Mouse (Mus musculus): ENCODE data around the gene Usp53. TPM values are rescaled to one million over a fixed set of nuclear protein-coding genes. Genes with fewer than 3 reads are reported as not detected.

Usp53 gene
- polyA plus RNA-seq (2012; rRNA removed): 10.7 and 11.4 TPM in 2 replicates

DNA sequence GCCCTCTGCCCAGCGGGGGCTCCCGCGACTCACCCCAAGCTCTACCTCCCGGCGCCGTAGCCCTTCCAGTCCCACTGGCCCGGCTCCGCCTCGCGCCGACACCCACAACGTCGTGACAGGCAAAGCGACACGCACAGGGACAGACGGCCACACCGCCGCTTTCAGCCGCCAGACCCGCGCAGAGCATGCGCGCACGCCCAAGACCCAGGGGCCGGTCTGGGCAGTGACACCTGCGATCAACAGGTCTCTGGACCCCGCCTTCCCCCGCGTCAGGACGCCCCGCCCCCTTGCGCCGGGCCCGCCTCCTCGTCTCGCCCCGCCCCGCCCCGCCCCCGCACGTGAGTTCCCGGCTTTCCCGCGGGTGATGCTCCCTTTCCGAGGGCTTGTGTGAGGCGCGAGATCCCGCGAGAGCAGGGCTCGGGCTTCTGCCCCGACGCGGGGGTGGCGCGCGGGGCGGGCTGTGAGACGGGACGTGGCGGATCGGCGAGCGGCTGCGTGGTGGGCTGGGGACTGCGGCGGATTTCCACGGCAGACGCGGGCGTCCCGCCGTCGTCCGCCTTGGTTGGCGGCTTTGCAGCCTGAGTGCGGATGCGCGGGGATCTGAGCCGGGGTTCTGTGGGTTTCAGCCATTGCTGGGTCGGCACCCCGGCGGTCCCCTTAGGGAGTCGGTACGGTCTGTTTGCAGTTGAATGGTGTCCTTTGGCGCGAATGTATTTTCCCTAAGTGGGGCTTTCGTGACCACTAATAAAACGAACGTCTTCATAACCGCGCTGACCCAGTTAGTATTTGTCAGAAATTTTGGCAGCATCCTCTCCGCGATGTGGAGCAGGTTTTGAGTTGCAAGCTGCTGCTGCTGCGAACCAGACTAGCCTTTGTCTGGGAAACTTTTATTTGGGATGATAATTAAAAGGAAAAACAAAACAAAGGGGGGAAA, at the start of gene Usp53:
TSS of gene Usp53 (minus strand) at position 262 of the 934 bp plus-strand sequence.
- Histone ChIP-seq H3K27ac (ENCODE audit: insufficient read depth, low read length) (peak within 1 kb of the TSS; percentile 96), H3K4me3 (ENCODE audit: insufficient read depth, low read length) (peak within 1 kb of the TSS; percentile 83), H3K4me1 (ENCODE audit: control insufficient read depth, insufficient read depth, low read length) (peaks cover 2% of the 10 kb centered on the region; the same call in 1 of the 2 replicates)
- peak; percentile 62 for TF ChIP-seq POLR2A (IDR thresholded peaks at IDR 0.05; ENCODE audit: extremely low read depth, insufficient read depth, low read length)
- TF ChIP-seq CTCF (IDR thresholded peaks at IDR 0.05; ENCODE audit: extremely low read depth, insufficient read depth, low read length): no peak

DNA sequence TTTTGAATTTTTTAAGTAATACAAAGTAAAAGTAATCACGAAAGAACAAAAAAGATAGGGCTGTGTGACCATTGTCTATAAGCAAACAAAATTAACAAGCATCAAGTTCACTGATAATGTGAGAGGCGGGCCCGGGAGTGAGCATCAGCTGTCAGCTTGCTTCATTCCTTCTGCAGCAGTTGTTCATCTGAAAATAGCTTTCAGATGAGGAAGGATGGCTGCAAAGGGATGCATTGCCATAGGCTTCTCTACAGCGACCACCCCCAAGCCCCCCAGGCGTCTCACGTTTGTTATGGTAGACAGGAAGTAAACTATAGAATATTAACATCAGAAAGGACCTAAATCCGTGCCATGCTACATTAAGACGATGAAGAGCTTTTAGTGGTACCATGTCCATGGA, 49.5 kb upstream of the Usp53 start:
- TF ChIP-seq CTCF (IDR thresholded peaks at IDR 0.05; ENCODE audit: extremely low read depth, insufficient read depth, low read length) (no peak), POLR2A (IDR thresholded peaks at IDR 0.05; ENCODE audit: extremely low read depth, insufficient read depth, low read length) (no peak)
- no peaks in the 10 kb centered on the region for H3K4me1 ChIP-seq (ENCODE audit: control insufficient read depth, insufficient read depth, low read length)
- no peak overlapping the region for H3K4me3 ChIP-seq (ENCODE audit: insufficient read depth, low read length)
- H3K27ac ChIP-seq (ENCODE audit: insufficient read depth, low read length): no peak overlapping the region

DNA sequence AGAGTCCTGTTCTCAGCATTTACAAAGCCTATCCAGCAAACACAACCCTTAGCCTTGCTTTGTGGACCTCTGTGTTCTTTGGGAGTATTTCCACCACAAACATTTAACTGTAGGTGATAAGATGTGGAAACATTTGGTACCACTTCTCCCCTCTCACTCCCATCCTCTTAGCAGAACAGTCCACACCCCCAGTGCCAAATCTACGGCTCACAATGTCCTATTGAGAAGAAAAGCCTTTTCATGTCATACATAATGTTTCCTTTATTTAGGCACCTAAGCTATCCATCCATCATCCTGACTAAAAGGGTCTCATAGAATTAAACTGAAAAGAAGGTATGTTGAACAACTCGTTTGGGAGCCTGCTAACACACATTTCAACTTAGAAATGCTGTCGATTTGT, 41.3 kb upstream of the Usp53 start:
- no peaks in the 10 kb centered on the region for H3K4me1 ChIP-seq (ENCODE audit: control insufficient read depth, insufficient read depth, low read length)
- TF ChIP-seq CTCF (IDR thresholded peaks at IDR 0.05; ENCODE audit: extremely low read depth, insufficient read depth, low read length): no peak
- TF ChIP-seq POLR2A (IDR thresholded peaks at IDR 0.05; ENCODE audit: extremely low read depth, insufficient read depth, low read length): no peak
- H3K27ac ChIP-seq (ENCODE audit: insufficient read depth, low read length): no peak overlapping the region
- H3K4me3 ChIP-seq (ENCODE audit: insufficient read depth, low read length): no peak overlapping the region

DNA sequence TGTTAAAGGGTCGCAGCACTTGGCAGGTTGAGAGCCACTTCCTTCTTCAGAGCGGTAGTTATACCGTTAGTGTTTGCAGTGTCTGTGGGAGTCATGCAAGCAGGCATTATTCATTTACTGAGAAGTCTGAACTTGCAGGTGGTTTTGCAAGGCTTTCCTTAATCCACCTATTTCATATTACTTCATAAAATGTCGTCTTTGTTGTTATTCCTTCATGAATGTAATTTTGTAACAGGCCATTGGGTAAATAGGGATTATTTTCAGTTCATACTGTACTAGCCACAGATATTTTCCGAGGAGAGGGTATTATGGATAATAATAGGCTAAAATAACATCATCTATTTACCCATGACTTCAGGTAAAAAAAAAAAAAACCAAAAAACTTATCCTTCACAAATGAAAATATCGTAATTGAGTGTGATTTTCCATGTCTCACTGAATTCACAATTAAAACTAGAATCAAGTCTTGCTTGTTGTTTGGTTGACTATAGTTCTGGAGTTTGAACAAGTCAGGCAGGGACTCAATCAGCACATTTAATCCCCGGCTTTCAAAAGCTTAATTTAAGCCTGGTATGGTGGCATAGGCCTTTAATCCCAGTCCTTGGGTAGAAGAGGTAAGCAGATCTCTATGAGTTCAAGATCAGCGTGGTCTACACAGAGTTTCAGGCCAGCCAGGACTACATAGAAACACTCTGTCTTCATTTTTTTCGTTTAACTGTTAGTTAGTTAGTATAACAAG, 40.4 kb upstream of the Usp53 start:
- TF ChIP-seq CTCF (IDR thresholded peaks at IDR 0.05; ENCODE audit: extremely low read depth, insufficient read depth, low read length) (no peak), POLR2A (IDR thresholded peaks at IDR 0.05; ENCODE audit: extremely low read depth, insufficient read depth, low read length) (no peak)
- H3K4me3 ChIP-seq (ENCODE audit: insufficient read depth, low read length): no peak overlapping the region
- H3K4me1 ChIP-seq (ENCODE audit: control insufficient read depth, insufficient read depth, low read length): no peaks in the 10 kb centered on the region
- no peak overlapping the region for H3K27ac ChIP-seq (ENCODE audit: insufficient read depth, low read length)

DNA sequence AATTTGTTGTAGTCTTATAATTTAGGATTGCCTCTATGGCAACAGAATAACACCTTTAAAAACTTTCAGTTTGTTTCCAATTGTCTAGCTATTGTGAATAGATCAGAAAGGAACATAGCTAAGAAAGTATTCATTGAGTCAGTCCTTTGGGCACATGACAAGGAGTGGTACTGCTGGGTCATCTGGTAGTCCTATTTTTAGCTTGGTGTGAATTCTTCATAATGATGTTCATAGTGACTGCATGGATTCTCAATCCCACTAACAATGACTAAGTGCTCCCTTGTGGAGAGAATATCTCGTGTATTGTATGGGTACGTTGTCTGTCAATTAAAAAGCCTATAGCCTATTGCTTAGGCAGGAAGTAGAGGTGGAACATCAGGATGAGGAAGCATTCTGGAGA, 34.5 kb upstream of the Usp53 start:
- Histone ChIP-seq H3K4me3 (ENCODE audit: insufficient read depth, low read length) (no peak overlapping the region), H3K27ac (ENCODE audit: insufficient read depth, low read length) (no peak overlapping the region), H3K4me1 (ENCODE audit: control insufficient read depth, insufficient read depth, low read length) (no peaks in the 10 kb centered on the region)
- TF ChIP-seq POLR2A (IDR thresholded peaks at IDR 0.05; ENCODE audit: extremely low read depth, insufficient read depth, low read length) (no peak), CTCF (IDR thresholded peaks at IDR 0.05; ENCODE audit: extremely low read depth, insufficient read depth, low read length) (no peak)

DNA sequence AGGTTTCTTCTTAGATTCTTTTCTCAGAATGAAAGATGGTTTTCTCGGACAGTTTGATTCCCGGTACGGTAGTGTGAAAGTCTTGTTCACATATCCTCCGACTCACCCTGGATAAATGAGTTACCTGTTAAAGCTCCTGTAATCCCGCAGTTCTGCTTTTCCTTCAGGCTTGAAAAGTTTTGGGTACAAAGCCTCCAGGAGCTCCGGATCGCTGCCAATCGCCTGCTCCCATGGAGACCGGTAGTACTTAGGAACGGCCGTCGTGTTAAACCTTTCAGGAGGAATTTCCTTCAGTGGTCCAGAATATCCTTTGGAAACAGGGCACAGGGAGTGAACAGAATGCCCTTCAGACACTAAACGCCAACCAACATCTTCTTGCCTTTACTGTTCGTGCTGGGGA, 29.2 kb upstream of the Usp53 start:
- no peak for TF ChIP-seq POLR2A (IDR thresholded peaks at IDR 0.05; ENCODE audit: extremely low read depth, insufficient read depth, low read length)
- TF ChIP-seq CTCF (IDR thresholded peaks at IDR 0.05; ENCODE audit: extremely low read depth, insufficient read depth, low read length): no peak

DNA sequence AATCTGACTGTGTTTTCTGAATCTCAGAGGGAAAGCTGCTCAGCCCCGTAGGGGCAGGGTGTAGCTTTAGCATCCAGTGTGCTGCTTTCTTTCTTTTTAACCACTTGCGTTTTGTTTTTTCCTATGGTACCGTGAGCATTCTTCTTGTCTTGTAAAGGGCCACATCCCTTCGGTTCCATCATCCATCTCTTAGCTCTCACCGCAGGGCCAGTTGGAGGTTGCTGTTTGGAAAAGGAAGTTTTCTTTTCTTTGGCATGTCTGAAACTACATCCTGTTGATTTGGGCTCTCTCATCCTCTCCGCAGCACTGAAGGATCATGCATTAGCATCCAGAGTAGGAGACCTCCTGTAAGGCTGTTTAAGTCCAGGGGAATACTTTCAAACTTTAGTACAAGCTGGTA, 25.1 kb upstream of the Usp53 start:
- Histone ChIP-seq H3K4me3 (ENCODE audit: insufficient read depth, low read length) (no peak overlapping the region), H3K27ac (ENCODE audit: insufficient read depth, low read length) (no peak overlapping the region), H3K4me1 (ENCODE audit: control insufficient read depth, insufficient read depth, low read length) (no peaks in the 10 kb centered on the region)
- TF ChIP-seq CTCF (IDR thresholded peaks at IDR 0.05; ENCODE audit: extremely low read depth, insufficient read depth, low read length) (no peak), POLR2A (IDR thresholded peaks at IDR 0.05; ENCODE audit: extremely low read depth, insufficient read depth, low read length) (no peak)

More for the DNA sequence above, 29.2 kb upstream of the Usp53 start:
- H3K4me3 ChIP-seq (ENCODE audit: insufficient read depth, low read length): no peak overlapping the region
- no peak overlapping the region for H3K27ac ChIP-seq (ENCODE audit: insufficient read depth, low read length)
- no peaks in the 10 kb centered on the region for H3K4me1 ChIP-seq (ENCODE audit: control insufficient read depth, insufficient read depth, low read length)

DNA sequence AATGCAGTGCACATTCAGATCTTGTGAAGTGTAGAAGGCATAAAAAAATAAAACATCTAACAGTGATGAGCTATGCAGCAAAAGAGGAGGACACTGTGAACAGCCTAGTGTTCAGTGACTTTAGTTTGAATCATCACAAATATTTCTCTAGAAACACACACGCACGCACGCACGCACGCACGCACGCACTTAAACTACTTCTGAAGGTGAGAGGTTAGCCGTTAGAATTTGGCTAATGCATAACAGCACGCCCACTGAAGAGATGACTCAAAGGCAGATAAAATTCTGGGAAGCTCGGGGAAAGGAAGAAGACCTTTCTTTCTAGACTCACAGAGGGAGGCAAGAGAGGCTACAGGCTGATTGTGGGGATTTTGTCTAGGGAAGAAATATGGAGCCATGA, 23.1 kb upstream of the Usp53 start:
- Histone ChIP-seq H3K27ac (ENCODE audit: insufficient read depth, low read length) (no peak overlapping the region), H3K4me3 (ENCODE audit: insufficient read depth, low read length) (no peak overlapping the region), H3K4me1 (ENCODE audit: control insufficient read depth, insufficient read depth, low read length) (no peaks in the 10 kb centered on the region)
- no peak for TF ChIP-seq POLR2A (IDR thresholded peaks at IDR 0.05; ENCODE audit: extremely low read depth, insufficient read depth, low read length)
- no peak for TF ChIP-seq CTCF (IDR thresholded peaks at IDR 0.05; ENCODE audit: extremely low read depth, insufficient read depth, low read length)

DNA sequence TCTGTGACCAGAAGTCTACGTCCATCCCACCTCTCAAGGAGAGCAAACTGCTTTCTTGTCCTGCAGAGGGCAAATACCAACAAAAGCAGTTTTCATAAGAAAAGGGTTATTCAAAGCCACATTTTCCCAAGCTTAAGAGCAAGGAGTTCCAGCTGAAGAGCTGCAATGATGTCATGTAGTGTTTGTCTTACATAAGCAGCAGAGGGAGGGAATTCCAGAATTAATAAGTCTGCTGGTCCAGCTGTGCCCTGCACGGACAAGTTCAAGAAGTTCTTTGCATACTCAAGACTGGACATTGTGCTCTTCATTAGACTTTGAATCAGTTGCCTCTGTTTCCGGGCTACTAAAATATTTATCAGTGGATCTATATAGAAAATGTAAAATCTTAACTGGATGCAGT, 16.7 kb upstream of the Usp53 start:
- no peaks in the 10 kb centered on the region for H3K4me1 ChIP-seq (ENCODE audit: control insufficient read depth, insufficient read depth, low read length)
- no peak overlapping the region for H3K27ac ChIP-seq (ENCODE audit: insufficient read depth, low read length)
- no peak overlapping the region for H3K4me3 ChIP-seq (ENCODE audit: insufficient read depth, low read length)
- TF ChIP-seq CTCF (IDR thresholded peaks at IDR 0.05; ENCODE audit: extremely low read depth, insufficient read depth, low read length): no peak
- TF ChIP-seq POLR2A (IDR thresholded peaks at IDR 0.05; ENCODE audit: extremely low read depth, insufficient read depth, low read length): no peak

All from cortical plate, adult 2 months (tissue).